Mouse (Mus musculus): Measurements from ENCODE around the gene Gm37240. TPM values are rescaled to one million over a fixed set of nuclear protein-coding genes. Genes with fewer than 3 reads are reported as not detected.

Gene Gm37240
- polyA plus RNA-seq, 1 experiment, result 0.91 TPM

GRCm38 (mm10) chr3:85886636-85887238 lies 581 bp downstream of the Gm37240 start:
- Histone ChIP-seq H3K9me3 (replicated peaks; ENCODE audit: control insufficient read depth, insufficient read depth, low read length, poor library complexity, severe bottlenecking) (no peaks in the 10 kb centered on the region), H3K9ac (ENCODE audit: low read depth, poor library complexity, severe bottlenecking) (peak overlapping the region; percentile 45), H3K27me3 (ENCODE audit: control insufficient read depth, insufficient read depth, low read length, poor library complexity, severe bottlenecking) (no peaks in the 10 kb centered on the region), H3K36me3 (ENCODE audit: control insufficient read depth, insufficient read depth, low read length, poor library complexity, severe bottlenecking) (no peaks in the 10 kb centered on the region), H3K4me3 (ENCODE audit: low read depth, low read length) (peak overlapping the region; percentile 63), H3K27ac (ENCODE audit: insufficient read depth, low read length) (no peak overlapping the region), H3K4me1 (ENCODE audit: control insufficient read depth, insufficient read depth, low read length) (no peaks in the 10 kb centered on the region)
- no peak for TF ChIP-seq CTCF (IDR thresholded peaks at IDR 0.05; ENCODE audit: low read depth, low read length)
- no peak for TF ChIP-seq POLR2A (IDR thresholded peaks at IDR 0.05; ENCODE audit: insufficient read depth, low read length)

DNA sequence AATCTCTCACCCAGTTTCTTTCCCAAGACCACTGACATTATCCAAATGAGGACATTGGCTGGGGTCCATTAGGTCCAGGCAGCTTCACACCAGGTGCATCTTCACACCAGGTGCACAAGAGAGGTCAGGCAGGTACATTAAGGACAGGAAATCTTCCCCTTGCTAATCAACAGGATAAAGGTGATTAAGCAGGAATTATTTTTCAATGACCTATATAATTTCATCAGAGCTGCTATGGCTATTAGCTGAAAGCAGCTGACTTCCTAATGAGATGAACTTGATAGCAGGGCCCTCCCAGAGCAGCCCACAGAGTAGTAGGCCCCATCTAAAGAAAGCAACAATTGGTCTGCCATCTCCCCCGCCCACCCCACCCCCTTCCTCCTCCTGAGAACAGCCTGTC lies 1.4 kb downstream of the Gm37240 start:
- no peaks in the 10 kb centered on the region for H3K4me1 ChIP-seq (ENCODE audit: control insufficient read depth, insufficient read depth, low read length)

GRCm38 (mm10) chr3:85880687-85881086 lies 6.6 kb downstream of the Gm37240 start:
- Histone ChIP-seq H3K27ac (ENCODE audit: insufficient read depth, low read length) (peak overlapping the region; percentile 32; the same call in 1 of the 2 replicates), H3K4me1 (ENCODE audit: control insufficient read depth, insufficient read depth, low read length) (no peaks in the 10 kb centered on the region), H3K4me3 (ENCODE audit: low read depth, low read length) (no peak overlapping the region), H3K9me3 (replicated peaks; ENCODE audit: control insufficient read depth, insufficient read depth, low read length, poor library complexity, severe bottlenecking) (no peaks in the 10 kb centered on the region), H3K27me3 (ENCODE audit: control insufficient read depth, insufficient read depth, low read length, poor library complexity, severe bottlenecking) (no peaks in the 10 kb centered on the region), H3K9ac (ENCODE audit: low read depth, poor library complexity, severe bottlenecking) (no peak overlapping the region), H3K36me3 (ENCODE audit: control insufficient read depth, insufficient read depth, low read length, poor library complexity, severe bottlenecking) (no peaks in the 10 kb centered on the region)
- TF ChIP-seq POLR2A (IDR thresholded peaks at IDR 0.05; ENCODE audit: insufficient read depth, low read length), result no peak
- no peak for TF ChIP-seq EP300 (IDR thresholded peaks at IDR 0.05; ENCODE audit: insufficient read depth, low read depth, low read length)
- TF ChIP-seq CTCF (IDR thresholded peaks at IDR 0.05; ENCODE audit: low read depth, low read length), result no peak

More for the DNA sequence above, 1.4 kb downstream of the Gm37240 start:
- TF ChIP-seq EP300 (IDR thresholded peaks at IDR 0.05; ENCODE audit: insufficient read depth, low read depth, low read length) (no peak), POLR2A (IDR thresholded peaks at IDR 0.05; ENCODE audit: insufficient read depth, low read length) (no peak), CTCF (IDR thresholded peaks at IDR 0.05; ENCODE audit: low read depth, low read length) (no peak)
- no peaks in the 10 kb centered on the region for H3K27me3 ChIP-seq (ENCODE audit: control insufficient read depth, insufficient read depth, low read length, poor library complexity, severe bottlenecking)
- H3K9ac ChIP-seq (ENCODE audit: low read depth, poor library complexity, severe bottlenecking), result no peak overlapping the region
- no peak overlapping the region for H3K4me3 ChIP-seq (ENCODE audit: low read depth, low read length)
- no peak overlapping the region for H3K27ac ChIP-seq (ENCODE audit: insufficient read depth, low read length)
- H3K9me3 ChIP-seq (replicated peaks; ENCODE audit: control insufficient read depth, insufficient read depth, low read length, poor library complexity, severe bottlenecking), result no peaks in the 10 kb centered on the region
- H3K36me3 ChIP-seq (ENCODE audit: control insufficient read depth, insufficient read depth, low read length, poor library complexity, severe bottlenecking), result no peaks in the 10 kb centered on the region

DNA sequence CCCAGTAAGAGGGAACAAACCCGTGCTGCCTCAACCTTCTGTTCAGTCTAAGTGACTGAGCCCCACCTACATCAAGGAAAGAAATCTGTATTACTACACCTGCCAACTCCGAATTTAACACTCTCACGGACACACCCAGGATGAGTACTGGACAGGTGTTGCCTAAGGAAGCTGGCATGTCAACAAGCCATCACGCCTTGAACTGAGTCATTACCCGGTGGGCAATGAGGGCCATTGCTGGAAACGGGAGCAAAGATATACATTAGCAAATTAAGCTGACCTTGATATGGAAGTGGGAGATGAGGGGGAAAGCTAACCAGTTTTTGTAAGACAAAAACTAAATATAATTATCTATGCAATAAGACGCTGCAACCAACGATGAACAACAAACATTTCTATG lies 7.2 kb downstream of the Gm37240 start:
- Histone ChIP-seq H3K27ac (ENCODE audit: insufficient read depth, low read length) (no peak overlapping the region), H3K27me3 (ENCODE audit: control insufficient read depth, insufficient read depth, low read length, poor library complexity, severe bottlenecking) (no peaks in the 10 kb centered on the region), H3K9me3 (replicated peaks; ENCODE audit: control insufficient read depth, insufficient read depth, low read length, poor library complexity, severe bottlenecking) (no peaks in the 10 kb centered on the region), H3K4me1 (ENCODE audit: control insufficient read depth, insufficient read depth, low read length) (no peaks in the 10 kb centered on the region), H3K36me3 (ENCODE audit: control insufficient read depth, insufficient read depth, low read length, poor library complexity, severe bottlenecking) (no peaks in the 10 kb centered on the region), H3K4me3 (ENCODE audit: low read depth, low read length) (no peak overlapping the region), H3K9ac (ENCODE audit: low read depth, poor library complexity, severe bottlenecking) (no peak overlapping the region)
- no peak for TF ChIP-seq EP300 (IDR thresholded peaks at IDR 0.05; ENCODE audit: insufficient read depth, low read depth, low read length)
- TF ChIP-seq POLR2A (IDR thresholded peaks at IDR 0.05; ENCODE audit: insufficient read depth, low read length), result no peak
- TF ChIP-seq CTCF (IDR thresholded peaks at IDR 0.05; ENCODE audit: low read depth, low read length), result no peak

DNA sequence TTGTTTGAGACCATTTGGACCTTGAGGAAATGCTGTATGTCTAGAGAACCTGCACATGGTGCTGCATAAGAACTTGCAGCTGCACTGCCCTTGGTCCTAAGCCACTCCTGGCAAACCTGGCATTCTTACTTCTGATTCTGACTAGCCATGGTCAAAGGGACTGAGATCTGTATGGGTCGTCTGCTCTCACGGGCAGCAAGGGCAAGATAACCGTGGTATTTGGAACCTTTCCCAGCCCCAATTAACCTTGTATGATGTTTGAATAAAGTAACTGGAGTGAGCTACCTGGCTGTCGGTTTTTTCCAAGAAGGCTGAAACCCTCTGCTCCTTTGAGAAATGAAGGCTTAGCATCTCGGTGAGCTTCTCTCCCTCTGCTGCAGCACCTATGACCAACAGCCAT lies 8.4 kb downstream of the Gm37240 start:
- H3K27ac ChIP-seq (ENCODE audit: insufficient read depth, low read length), result no peak overlapping the region
- no peak for TF ChIP-seq POLR2A (IDR thresholded peaks at IDR 0.05; ENCODE audit: insufficient read depth, low read length)
- no peak for TF ChIP-seq EP300 (IDR thresholded peaks at IDR 0.05; ENCODE audit: insufficient read depth, low read depth, low read length)
- TF ChIP-seq CTCF (IDR thresholded peaks at IDR 0.05; ENCODE audit: low read depth, low read length), result no peak
- no peak overlapping the region for H3K4me3 ChIP-seq (ENCODE audit: low read depth, low read length)

DNA sequence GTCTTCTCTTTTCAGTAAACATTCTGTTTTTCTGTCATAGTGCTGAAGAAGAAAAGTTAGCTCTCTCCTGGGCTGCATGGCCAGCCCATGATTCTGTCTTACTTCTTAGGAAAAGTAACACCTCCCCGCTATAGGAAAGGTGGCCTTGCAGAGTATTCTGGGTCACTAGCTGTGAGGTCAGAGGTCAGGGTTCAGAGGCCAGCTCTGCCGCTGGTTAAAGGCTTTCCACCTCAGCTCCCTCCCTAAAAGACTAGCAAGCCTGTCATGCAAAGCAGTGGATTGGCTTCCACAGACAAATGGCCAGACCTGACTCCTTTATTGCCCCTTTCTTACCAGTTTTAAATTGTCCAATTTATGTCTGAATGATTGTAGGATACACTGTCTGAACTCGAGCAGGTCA lies 23.3 kb downstream of the Gm37240 start:
- H3K27me3 ChIP-seq (ENCODE audit: control insufficient read depth, insufficient read depth, low read length, poor library complexity, severe bottlenecking), result no peaks in the 10 kb centered on the region
- TF ChIP-seq CTCF (IDR thresholded peaks at IDR 0.05; ENCODE audit: low read depth, low read length) (no peak), POLR2A (IDR thresholded peaks at IDR 0.05; ENCODE audit: insufficient read depth, low read length) (no peak), EP300 (IDR thresholded peaks at IDR 0.05; ENCODE audit: insufficient read depth, low read depth, low read length) (no peak)
- peaks cover under 1% of the 10 kb centered on the region; the same call in 1 of the 2 replicates for H3K9me3 ChIP-seq (replicated peaks; ENCODE audit: control insufficient read depth, insufficient read depth, low read length, poor library complexity, severe bottlenecking)
- no peaks in the 10 kb centered on the region for H3K36me3 ChIP-seq (ENCODE audit: control insufficient read depth, insufficient read depth, low read length, poor library complexity, severe bottlenecking)
- H3K4me3 ChIP-seq (ENCODE audit: low read depth, low read length), result no peak overlapping the region
- no peaks in the 10 kb centered on the region for H3K4me1 ChIP-seq (ENCODE audit: control insufficient read depth, insufficient read depth, low read length)
- H3K27ac ChIP-seq (ENCODE audit: insufficient read depth, low read length), result no peak overlapping the region
- H3K9ac ChIP-seq (ENCODE audit: low read depth, poor library complexity, severe bottlenecking), result no peak overlapping the region

More for the DNA sequence above, 8.4 kb downstream of the Gm37240 start:
- no peak overlapping the region for H3K9ac ChIP-seq (ENCODE audit: low read depth, poor library complexity, severe bottlenecking)
- H3K9me3 ChIP-seq (replicated peaks; ENCODE audit: control insufficient read depth, insufficient read depth, low read length, poor library complexity, severe bottlenecking), result no peaks in the 10 kb centered on the region
- no peaks in the 10 kb centered on the region for H3K36me3 ChIP-seq (ENCODE audit: control insufficient read depth, insufficient read depth, low read length, poor library complexity, severe bottlenecking)
- no peaks in the 10 kb centered on the region for H3K27me3 ChIP-seq (ENCODE audit: control insufficient read depth, insufficient read depth, low read length, poor library complexity, severe bottlenecking)
- no peaks in the 10 kb centered on the region for H3K4me1 ChIP-seq (ENCODE audit: control insufficient read depth, insufficient read depth, low read length)

Data from ES-Bruce4 (cell line).